Mouse (Mus musculus): ENCODE measurements around the gene Negr1.

GRCm38 (mm10) chr3:156526461-156526933 lies 35.1 kb upstream of the Negr1 start:
- TF ChIP-seq CTCF (IDR thresholded peaks at IDR 0.05) (no peak), EP300 (IDR thresholded peaks at IDR 0.05; ENCODE audit: insufficient read depth, low read depth, low read length) (no peak)

Data from heart, adult 2 months (tissue).